Mouse (Mus musculus): ENCODE measurements around the gene Ccdc149. TPM values are rescaled to one million over a fixed set of nuclear protein-coding genes. Genes with fewer than 3 reads are reported as not detected.

Ccdc149 gene
- polyA plus RNA-seq, 1 experiment from 2014 or later: 3.3 TPM

DNA sequence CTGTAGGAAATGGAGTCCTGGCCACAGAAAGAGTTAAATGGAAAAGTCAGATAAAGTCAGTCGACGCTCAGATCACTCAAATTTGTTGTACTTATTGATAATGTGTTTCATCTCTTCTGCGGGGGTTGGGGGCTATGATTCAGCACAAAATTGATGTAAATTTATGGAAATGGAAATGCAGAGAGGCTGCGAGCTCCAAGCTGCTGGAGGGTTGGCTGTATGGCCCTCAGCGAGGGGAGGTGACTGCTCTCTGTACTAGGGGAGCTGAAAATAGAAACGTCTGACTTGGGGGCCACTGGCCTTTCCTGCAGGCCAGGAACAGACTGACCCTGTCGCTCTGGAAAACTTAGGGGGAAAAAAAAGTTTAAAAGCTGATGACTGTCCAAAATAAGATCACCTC is 5.5 kb upstream of the Ccdc149 start:
- WGBS: 4% methylated on average over 7 of the region's 7 CpGs
- Histone ChIP-seq H3K4me3 (peak overlapping the region; percentile 48), H3K27ac (peak overlapping the region; percentile 78), H3K4me2 (peak overlapping the region; percentile 79), H3K36me3 (no peaks in the 10 kb centered on the region), H3K4me1 (peaks cover 12% of the 10 kb centered on the region), H3K9me3 (no peaks in the 10 kb centered on the region), H3K9ac (peak overlapping the region; percentile 43), H3K27me3 (0 out of 2 replicates have a peak, but pooled peaks cover 2% of the 10 kb centered on the region)
- no peak for ATAC-seq (ENCODE audit: borderline replicate concordance, extremely low read depth, low FRiP score, low TSS enrichment)

DNA sequence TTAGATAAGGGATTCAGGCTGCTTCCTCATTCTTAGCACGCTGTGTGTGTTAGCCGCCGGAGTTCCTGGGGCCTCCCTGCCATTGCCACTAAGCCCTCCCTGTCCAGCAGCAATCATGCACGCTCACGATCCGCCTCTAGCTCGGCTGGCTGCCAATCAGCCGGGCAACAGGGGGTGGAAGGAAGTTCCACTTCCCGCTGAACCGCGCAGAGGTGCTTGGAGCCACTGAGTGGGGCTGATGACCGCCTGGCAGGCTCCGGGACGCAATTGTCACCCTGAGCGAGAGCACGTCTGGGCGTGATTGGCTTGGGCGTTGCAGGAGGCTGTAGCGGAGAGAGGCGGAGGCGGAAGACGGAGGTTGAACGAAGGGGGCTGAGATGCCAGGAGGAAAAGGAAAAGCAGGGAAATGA is 5.0 kb upstream of the Ccdc149 start:
- peak overlapping the region; percentile 79 for H3K4me2 ChIP-seq
- under 1% methylated on average over 23 of the region's 23 CpGs for WGBS
- H3K4me3 ChIP-seq: peak overlapping the region; percentile 48
- H3K36me3 ChIP-seq: no peaks in the 10 kb centered on the region
- peak overlapping the region; percentile 78 for H3K27ac ChIP-seq
- peaks cover 12% of the 10 kb centered on the region for H3K4me1 ChIP-seq
- H3K9me3 ChIP-seq: no peaks in the 10 kb centered on the region
- 0 out of 2 replicates have a peak, but pooled peaks cover 2% of the 10 kb centered on the region for H3K27me3 ChIP-seq
- H3K9ac ChIP-seq: peak overlapping the region; percentile 43
- ATAC-seq (ENCODE audit: borderline replicate concordance, extremely low read depth, low FRiP score, low TSS enrichment): peak; percentile 93

DNA sequence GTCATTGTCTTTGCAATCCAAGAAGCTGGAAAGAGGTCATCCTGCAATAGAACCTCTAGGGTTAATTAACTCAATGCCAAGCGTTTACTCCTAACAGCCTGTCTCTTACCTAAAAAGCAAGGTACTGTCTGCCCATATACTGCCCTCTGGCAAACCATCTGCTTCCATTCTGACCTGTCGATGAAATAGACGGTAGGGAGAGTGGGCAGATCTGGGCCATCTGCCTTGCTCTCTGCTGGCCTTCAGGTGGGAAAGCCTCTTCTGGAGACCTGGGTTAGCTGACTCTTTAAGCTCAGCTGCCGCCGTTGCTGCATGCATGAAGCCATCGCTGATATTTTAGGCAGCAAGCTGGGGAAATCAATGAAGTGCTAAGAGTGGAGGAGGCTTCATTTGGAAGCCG is 2.7 kb upstream of the Ccdc149 start:
- Histone ChIP-seq H3K9ac (no peak overlapping the region), H3K27me3 (0 out of 2 replicates have a peak, but pooled peaks cover 2% of the 10 kb centered on the region), H3K27ac (no peak overlapping the region), H3K4me1 (peaks cover 18% of the 10 kb centered on the region), H3K36me3 (no peaks in the 10 kb centered on the region), H3K9me3 (no peaks in the 10 kb centered on the region), H3K4me3 (no peak overlapping the region), H3K4me2 (no peak overlapping the region)
- ATAC-seq (ENCODE audit: borderline replicate concordance, extremely low read depth, low FRiP score, low TSS enrichment): no peak
- 74% methylated on average over 7 of the region's 7 CpGs for WGBS

DNA sequence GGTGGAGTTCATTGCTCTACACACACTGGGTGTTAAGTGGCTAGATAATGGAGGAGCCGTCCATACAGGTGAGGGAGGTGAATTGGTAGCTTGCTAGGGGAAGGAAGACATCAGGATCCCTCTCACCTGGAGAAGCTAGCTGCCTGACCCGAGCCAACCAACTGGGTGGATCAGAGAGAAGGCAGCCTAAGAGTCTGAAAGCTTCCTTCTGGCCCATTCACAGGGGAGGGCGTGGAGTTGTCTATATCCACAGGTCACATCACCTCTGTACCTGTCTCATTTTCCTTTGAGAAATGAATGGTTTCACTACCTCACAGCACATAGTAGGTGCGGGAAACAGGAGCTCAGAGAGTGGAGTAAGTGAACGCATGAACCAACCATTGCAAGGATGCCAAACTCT is 770 bp downstream of the Ccdc149 start:
- Histone ChIP-seq H3K27me3 (0 out of 2 replicates have a peak, but pooled peaks cover 2% of the 10 kb centered on the region), H3K9ac (no peak overlapping the region; the same call in 1 of the 2 replicates), H3K9me3 (no peaks in the 10 kb centered on the region), H3K27ac (no peak overlapping the region), H3K36me3 (no peaks in the 10 kb centered on the region), H3K4me1 (0 out of 2 replicates have a peak, but pooled peaks cover 7% of the 10 kb centered on the region), H3K4me3 (peak overlapping the region; percentile 54), H3K4me2 (peak overlapping the region; percentile 82)
- ATAC-seq (ENCODE audit: borderline replicate concordance, extremely low read depth, low FRiP score, low TSS enrichment): peak; percentile 30; the same call in 1 of the 2 replicates
- WGBS: 42% methylated on average over 5 of the region's 5 CpGs

DNA sequence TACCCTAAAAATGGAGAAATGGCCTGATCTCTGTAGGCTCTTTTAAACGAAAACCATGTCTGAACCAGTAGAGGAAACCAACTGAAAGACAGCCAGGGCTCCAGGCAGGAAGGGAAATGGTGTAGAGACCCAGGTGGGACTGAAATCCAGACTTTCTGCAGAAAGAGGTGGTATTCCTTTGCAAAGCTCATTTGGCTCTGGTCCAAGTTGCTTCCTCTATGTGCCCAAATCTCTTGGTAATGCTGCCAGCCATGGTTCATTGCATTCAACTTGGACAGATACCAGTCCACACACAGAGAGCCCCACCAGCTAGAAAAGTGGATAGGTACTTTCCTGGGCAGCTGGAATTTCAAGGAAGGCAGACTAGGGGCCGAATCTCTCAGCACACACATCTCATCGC is 3.5 kb downstream of the Ccdc149 start:
- no peak overlapping the region for H3K4me3 ChIP-seq
- 0 out of 2 replicates have a peak, but pooled peaks cover 7% of the 10 kb centered on the region for H3K4me1 ChIP-seq
- no peak overlapping the region for H3K27ac ChIP-seq
- no peak for ATAC-seq (ENCODE audit: borderline replicate concordance, extremely low read depth, low FRiP score, low TSS enrichment)
- H3K36me3 ChIP-seq: no peaks in the 10 kb centered on the region
- WGBS: 89% methylated on average over 3 of the region's 3 CpGs
- H3K27me3 ChIP-seq: 0 out of 2 replicates have a peak, but pooled peaks cover 2% of the 10 kb centered on the region
- no peak overlapping the region for H3K9ac ChIP-seq
- no peak overlapping the region for H3K4me2 ChIP-seq
- H3K9me3 ChIP-seq: no peaks in the 10 kb centered on the region

DNA sequence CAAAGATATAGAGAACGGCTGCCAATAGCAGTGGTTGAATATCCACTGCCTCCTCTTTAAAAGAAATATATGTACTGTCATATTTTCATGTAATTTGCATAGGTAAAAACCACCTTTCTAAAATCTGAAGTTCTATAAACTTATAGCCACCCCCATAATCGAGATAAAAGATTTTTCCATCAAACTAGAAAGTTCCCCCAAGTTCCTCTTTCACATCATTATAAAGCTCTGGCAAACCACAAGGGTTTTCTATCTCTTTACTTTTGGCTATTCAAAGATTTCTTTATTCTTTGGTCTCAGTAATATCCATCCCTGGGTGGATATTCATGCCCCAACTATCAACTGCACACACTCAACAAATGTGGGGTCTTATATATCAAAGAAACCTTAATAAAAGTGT is 8.9 kb downstream of the Ccdc149 start:
- 70% methylated on average over 2 of the region's 2 CpGs for WGBS

DNA sequence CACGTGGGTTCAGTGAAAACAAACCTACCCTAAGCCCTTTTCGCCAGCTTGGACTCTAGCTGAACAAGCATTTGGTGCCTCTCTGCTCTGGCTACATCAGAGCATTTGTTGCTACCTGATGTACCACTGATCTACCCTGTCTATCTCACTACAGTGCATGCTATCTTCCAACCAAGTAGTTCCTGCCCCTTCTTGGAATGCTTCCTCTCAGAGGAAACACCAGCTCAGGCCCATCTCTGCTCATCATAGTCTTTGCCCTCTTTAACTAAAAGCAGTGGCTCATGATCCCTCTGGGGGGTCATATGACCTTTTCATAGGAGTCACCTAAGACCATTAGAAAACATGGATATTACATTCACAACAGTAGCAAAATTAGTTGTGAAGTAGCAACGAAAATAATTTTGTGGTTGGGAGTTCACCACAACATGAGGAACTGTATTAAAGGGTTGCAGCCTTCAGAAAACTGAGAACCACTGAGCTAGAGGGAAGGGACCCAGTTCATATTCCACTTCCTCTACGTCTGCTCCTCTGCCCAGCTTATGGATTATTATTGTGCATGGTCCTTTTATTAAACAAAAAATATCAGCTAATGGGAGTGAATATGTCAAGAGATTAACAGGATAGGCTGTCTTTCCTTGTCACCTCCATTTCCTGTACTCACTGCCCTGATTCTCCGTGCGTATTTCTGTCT is 9.7 kb downstream of the Ccdc149 start:
- no peak for ATAC-seq (ENCODE audit: borderline replicate concordance, extremely low read depth, low FRiP score, low TSS enrichment)
- Histone ChIP-seq H3K9me3 (no peaks in the 10 kb centered on the region), H3K4me2 (no peak overlapping the region), H3K36me3 (no peaks in the 10 kb centered on the region), H3K4me1 (no peaks in the 10 kb centered on the region), H3K9ac (no peak overlapping the region), H3K27me3 (no peaks in the 10 kb centered on the region), H3K4me3 (no peak overlapping the region), H3K27ac (no peak overlapping the region)
- 65% methylated on average over 6 of the region's 6 CpGs for WGBS

More for the DNA sequence above, 8.9 kb downstream of the Ccdc149 start:
- H3K4me2 ChIP-seq: no peak overlapping the region
- H3K27ac ChIP-seq: no peak overlapping the region
- H3K4me1 ChIP-seq: no peaks in the 10 kb centered on the region
- H3K9ac ChIP-seq: no peak overlapping the region
- no peaks in the 10 kb centered on the region for H3K9me3 ChIP-seq
- no peaks in the 10 kb centered on the region for H3K27me3 ChIP-seq
- no peaks in the 10 kb centered on the region for H3K36me3 ChIP-seq
- ATAC-seq (ENCODE audit: borderline replicate concordance, extremely low read depth, low FRiP score, low TSS enrichment): no peak
- H3K4me3 ChIP-seq: no peak overlapping the region

DNA sequence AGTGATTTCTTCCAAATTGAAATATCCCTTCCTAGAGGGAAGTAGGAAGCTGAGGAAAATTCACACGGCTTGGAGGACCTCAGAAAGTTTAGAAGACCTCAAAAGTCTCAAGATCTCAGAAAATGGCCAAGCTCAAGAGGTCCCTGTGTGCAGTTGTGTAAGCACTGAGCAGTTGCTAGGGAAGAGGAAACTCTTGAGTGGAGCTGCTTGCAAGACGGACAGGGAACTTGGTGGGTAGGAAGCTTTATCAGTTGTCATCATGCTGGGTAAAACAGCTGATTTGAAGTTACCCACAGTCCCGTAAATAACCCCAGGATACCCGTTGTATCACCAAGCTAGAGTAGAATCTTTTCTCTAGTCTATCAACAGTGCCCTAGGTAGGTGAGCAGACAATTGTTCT is 12.0 kb downstream of the Ccdc149 start:
- H3K27ac ChIP-seq: no peak overlapping the region
- H3K36me3 ChIP-seq: no peaks in the 10 kb centered on the region
- no peaks in the 10 kb centered on the region for H3K9me3 ChIP-seq
- H3K4me3 ChIP-seq: no peak overlapping the region
- no peak for ATAC-seq (ENCODE audit: borderline replicate concordance, extremely low read depth, low FRiP score, low TSS enrichment)
- WGBS: 68% methylated on average over 4 of the region's 4 CpGs
- no peaks in the 10 kb centered on the region for H3K4me1 ChIP-seq
- no peaks in the 10 kb centered on the region for H3K27me3 ChIP-seq
- no peak overlapping the region for H3K4me2 ChIP-seq
- H3K9ac ChIP-seq: no peak overlapping the region

DNA sequence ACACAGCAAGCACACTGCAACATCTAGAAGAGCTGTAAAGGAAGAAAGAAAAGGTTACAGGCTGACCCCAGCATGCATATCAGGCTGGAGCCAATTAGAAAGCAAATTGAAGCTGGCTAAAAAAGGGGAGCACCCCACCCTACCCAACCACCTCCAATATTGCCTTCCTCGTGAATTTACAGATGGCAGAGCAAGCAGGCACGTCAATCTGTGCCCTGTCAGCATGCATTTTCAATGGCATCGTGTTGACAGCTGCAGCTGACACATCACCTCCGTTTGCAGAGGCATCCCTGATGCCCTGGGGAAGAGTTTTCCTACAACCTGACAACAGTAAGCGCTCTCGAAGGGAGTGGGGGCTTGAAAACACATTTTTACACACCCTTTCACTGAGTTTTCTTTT is 14.2 kb downstream of the Ccdc149 start:
- no peaks in the 10 kb centered on the region for H3K4me1 ChIP-seq
- H3K9ac ChIP-seq: no peak overlapping the region
- no peaks in the 10 kb centered on the region for H3K9me3 ChIP-seq
- no peak overlapping the region for H3K4me3 ChIP-seq
- no peaks in the 10 kb centered on the region for H3K36me3 ChIP-seq
- ATAC-seq (ENCODE audit: borderline replicate concordance, extremely low read depth, low FRiP score, low TSS enrichment): no peak
- no peaks in the 10 kb centered on the region for H3K27me3 ChIP-seq
- H3K4me2 ChIP-seq: no peak overlapping the region
- 56% methylated on average over 6 of the region's 6 CpGs for WGBS
- no peak overlapping the region for H3K27ac ChIP-seq

DNA sequence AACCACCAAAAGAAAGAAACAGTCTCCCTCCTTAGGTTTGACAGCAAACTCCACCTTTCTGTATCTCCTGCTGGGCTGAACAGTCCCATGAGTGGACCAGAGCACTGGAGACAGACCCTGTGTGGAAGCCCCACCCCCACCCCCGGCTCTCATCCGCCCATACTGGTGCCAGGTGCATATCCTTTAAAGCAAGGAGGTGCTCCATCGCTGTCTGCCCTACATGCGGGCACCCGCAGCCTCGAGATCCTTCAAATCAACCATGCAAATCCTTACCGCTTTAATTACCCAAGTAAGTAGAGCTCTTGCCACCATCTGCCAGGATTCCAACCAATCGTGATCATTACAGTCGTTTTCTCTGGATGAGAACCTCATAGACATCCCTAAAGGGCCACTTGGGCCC is 20.5 kb downstream of the Ccdc149 start:
- no peak for ATAC-seq (ENCODE audit: borderline replicate concordance, extremely low read depth, low FRiP score, low TSS enrichment)
- WGBS: 81% methylated on average over 9 of the region's 9 CpGs

DNA sequence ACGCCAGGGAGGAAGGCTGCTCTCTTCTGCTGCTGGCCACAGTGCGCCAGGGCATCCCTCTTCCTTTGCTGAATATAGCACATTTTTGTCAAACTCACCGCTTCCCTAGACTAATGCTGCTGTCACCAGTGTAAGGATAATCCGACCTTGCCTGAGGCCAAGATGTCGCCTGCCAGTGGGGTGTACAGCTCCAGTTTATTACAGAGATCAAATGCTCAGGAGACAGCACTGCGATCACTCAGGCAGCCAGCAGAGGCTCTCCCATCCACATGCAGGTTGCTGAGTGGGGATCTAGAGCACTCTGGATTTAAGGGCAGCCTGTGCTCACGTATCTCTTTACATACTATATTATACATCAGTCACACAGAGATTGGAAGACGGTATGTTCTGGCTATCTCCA is 22.1 kb downstream of the Ccdc149 start:
- H3K27ac ChIP-seq: no peak overlapping the region
- H3K27me3 ChIP-seq: no peaks in the 10 kb centered on the region
- no peak overlapping the region for H3K9ac ChIP-seq
- no peaks in the 10 kb centered on the region for H3K9me3 ChIP-seq
- no peak for ATAC-seq (ENCODE audit: borderline replicate concordance, extremely low read depth, low FRiP score, low TSS enrichment)
- WGBS: 77% methylated on average over 8 of the region's 8 CpGs
- no peaks in the 10 kb centered on the region for H3K4me1 ChIP-seq
- H3K4me2 ChIP-seq: no peak overlapping the region
- H3K36me3 ChIP-seq: no peaks in the 10 kb centered on the region
- no peak overlapping the region for H3K4me3 ChIP-seq

More for the DNA sequence above, 20.5 kb downstream of the Ccdc149 start:
- no peak overlapping the region for H3K4me3 ChIP-seq
- no peak overlapping the region for H3K4me2 ChIP-seq
- H3K9me3 ChIP-seq: no peaks in the 10 kb centered on the region
- H3K36me3 ChIP-seq: no peaks in the 10 kb centered on the region
- H3K27ac ChIP-seq: no peak overlapping the region
- H3K9ac ChIP-seq: no peak overlapping the region
- no peaks in the 10 kb centered on the region for H3K27me3 ChIP-seq
- no peaks in the 10 kb centered on the region for H3K4me1 ChIP-seq

DNA sequence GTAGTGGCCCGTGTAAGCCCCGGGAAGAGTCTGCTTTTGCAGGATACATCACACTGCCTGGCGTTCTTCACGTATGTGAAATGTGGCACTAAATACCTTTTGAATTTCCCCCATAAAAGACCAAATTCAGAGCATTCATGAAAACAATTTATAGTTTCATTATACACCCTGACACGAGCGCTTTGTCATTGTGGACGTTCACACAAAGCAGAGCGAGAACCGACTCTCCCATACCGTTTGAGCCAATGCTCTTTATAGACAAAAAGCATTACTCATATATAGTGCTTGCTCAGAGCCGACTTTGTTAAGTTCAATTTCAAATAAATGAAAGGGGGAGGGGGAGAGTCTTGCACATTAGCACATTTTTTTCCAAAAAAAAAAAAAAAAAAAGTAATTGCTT is 31.0 kb downstream of the Ccdc149 start:
- Histone ChIP-seq H3K9ac (no peak overlapping the region), H3K4me3 (no peak overlapping the region), H3K9me3 (no peaks in the 10 kb centered on the region), H3K4me2 (no peak overlapping the region), H3K27ac (no peak overlapping the region), H3K27me3 (no peaks in the 10 kb centered on the region), H3K36me3 (no peaks in the 10 kb centered on the region), H3K4me1 (no peaks in the 10 kb centered on the region)
- WGBS: 83% methylated on average over 11 of the region's 11 CpGs
- ATAC-seq (ENCODE audit: borderline replicate concordance, extremely low read depth, low FRiP score, low TSS enrichment): no peak
